Mouse (Mus musculus): ENCODE data around the gene Gm20422.

GRCm38 (mm10) chr8:69771221-69771620, 3.5 kb downstream of the Gm20422 start:
- TF ChIP-seq CTCF (IDR thresholded peaks at IDR 0.05; ENCODE audit: low read depth, low read length): no peak
- no peak for TF ChIP-seq EP300 (IDR thresholded peaks at IDR 0.05; ENCODE audit: insufficient read depth, low read depth, low read length)
- TF ChIP-seq POLR2A (IDR thresholded peaks at IDR 0.05; ENCODE audit: insufficient read depth, low read length): no peak

Data from ES-Bruce4 (cell line).